Mouse (Mus musculus) erythroblast, embryonic 14.5 days (primary cell): Measurements from ENCODE around the gene 4931406C07Rik.

Experiments used
- GATA1 ChIP-seq: IDR thresholded peaks from 2 replicates; pipeline ENCODE4 v1.6.1; 2012; ENCODE audit warnings: low read length, inconsistent platforms, mixed read lengths
- TAL1 ChIP-seq: IDR thresholded peaks from 3 replicates; pipeline ENCODE4 v1.6.1; 2012; ENCODE audit warnings: low read length, inconsistent platforms, mixed read lengths

- no peak for TF ChIP-seq GATA1
- no peak for TF ChIP-seq TAL1
Observed at GRCm38 (mm10) chr9:15233604-15234003, 72.6 kb downstream of the 4931406C07Rik start.
